Mouse (Mus musculus): ENCODE results near the gene Paqr3. TPM values are rescaled to one million over a fixed set of nuclear protein-coding genes. Genes with fewer than 3 reads are reported as not detected.

Gene Paqr3
- 3.6 and 4.3 TPM in 2 replicates for total RNA-seq (2021)
- long read RNA-seq, transcript Paqr3-203 (7 exons, 2,257 nt): major isoform, 5 of 9 reads
- long read RNA-seq, partial matches to known transcripts: 1 of 9 reads
- long read RNA-seq, other reads (novel, unspliced or antisense): 3 of 9 reads

- peak; percentile 98 for DNase-seq
These were observed at the start of gene Paqr3 for GRCm38 (mm10) chr5:97111207-97111910. Gene Paqr3 (minus strand): TSS chr5:97111596.

GRCm38 (mm10) chr5:97154688-97155087 lies 43.3 kb upstream of the Paqr3 start:
- no peak for DNase-seq

GRCm38 (mm10) chr5:97135331-97135730 lies 23.9 kb upstream of the Paqr3 start:
- no peak for DNase-seq

GRCm38 (mm10) chr5:97129589-97129988 lies 18.2 kb upstream of the Paqr3 start:
- no peak for DNase-seq

GRCm38 (mm10) chr5:97128242-97129226 lies 17.1 kb upstream of the Paqr3 start:
- peak; percentile 34 for DNase-seq

- no peak for DNase-seq
These were observed 15.9 kb upstream of the Paqr3 start for GRCm38 (mm10) chr5:97127284-97127683.

GRCm38 (mm10) chr5:97126005-97126404 lies 14.6 kb upstream of the Paqr3 start:
- DNase-seq: peak; percentile 10

- DNase-seq: no peak
These were observed 14.1 kb upstream of the Paqr3 start for GRCm38 (mm10) chr5:97125459-97125970.

- DNase-seq: no peak
These were observed 13.6 kb upstream of the Paqr3 start for GRCm38 (mm10) chr5:97124977-97125376.

GRCm38 (mm10) chr5:97110697-97111096 lies 699 bp downstream of the Paqr3 start:
- no peak for DNase-seq

- no peak for DNase-seq
These were observed 1.3 kb downstream of the Paqr3 start for GRCm38 (mm10) chr5:97110133-97110532.

GRCm38 (mm10) chr5:97108333-97108732 lies 3.1 kb downstream of the Paqr3 start:
- no peak for DNase-seq

- no peak for DNase-seq
These were observed 11.4 kb downstream of the Paqr3 start for GRCm38 (mm10) chr5:97099954-97100353.

- DNase-seq: no peak
These were observed 13.8 kb downstream of the Paqr3 start for GRCm38 (mm10) chr5:97097631-97098041.

- no peak for DNase-seq
These were observed 16.1 kb downstream of the Paqr3 start for GRCm38 (mm10) chr5:97095335-97095734.

- DNase-seq: no peak
These were observed 18.4 kb downstream of the Paqr3 start for GRCm38 (mm10) chr5:97092970-97093369.

- no peak for DNase-seq
These were observed 21.2 kb downstream of the Paqr3 start for GRCm38 (mm10) chr5:97090034-97090784.

- DNase-seq: no peak
These were observed 22.0 kb downstream of the Paqr3 start for GRCm38 (mm10) chr5:97089426-97089825.

GRCm38 (mm10) chr5:97088231-97088630 lies 23.2 kb downstream of the Paqr3 start:
- no peak for DNase-seq

GRCm38 (mm10) chr5:97087746-97088145 lies 23.6 kb downstream of the Paqr3 start:
- DNase-seq: no peak

- DNase-seq: no peak
These were observed 24.3 kb downstream of the Paqr3 start for GRCm38 (mm10) chr5:97087030-97087630.
